Mouse (Mus musculus): ENCODE results near the gene Hydin. TPM values are rescaled to one million over a fixed set of nuclear protein-coding genes. Genes with fewer than 3 reads are reported as not detected.
"Not testable (repeated sequence)": the region's sequence is repeated elsewhere in the genome, so short reads cannot be mapped to it uniquely, and the experiment has no call there.

Hydin gene
- polyA plus RNA-seq, 1 experiment = 0.41 TPM

GRCm38 (mm10) chr8:110267268-110267667 is 491 bp downstream of the Hydin start:
- no peak for DNase-seq (ENCODE audit: low read depth)
- TF ChIP-seq CTCF (IDR thresholded peaks at IDR 0.05; ENCODE audit: borderline replicate concordance, extremely low read depth, insufficient read depth, insufficient read length) (no peak), POLR2A (IDR thresholded peaks at IDR 0.05; ENCODE audit: borderline replicate concordance, extremely low read depth, insufficient read depth, insufficient read length, poor library complexity, severe bottlenecking) (no peak)

GRCm38 (mm10) chr8:110270659-110271058 is 3.9 kb downstream of the Hydin start:
- no peak for TF ChIP-seq CTCF (IDR thresholded peaks at IDR 0.05; ENCODE audit: borderline replicate concordance, extremely low read depth, insufficient read depth, insufficient read length)
- TF ChIP-seq POLR2A (IDR thresholded peaks at IDR 0.05; ENCODE audit: borderline replicate concordance, extremely low read depth, insufficient read depth, insufficient read length, poor library complexity, severe bottlenecking) = no peak
- DNase-seq (ENCODE audit: low read depth) = no peak

GRCm38 (mm10) chr8:110273394-110273793 is 6.6 kb downstream of the Hydin start:
- TF ChIP-seq POLR2A (IDR thresholded peaks at IDR 0.05; ENCODE audit: borderline replicate concordance, extremely low read depth, insufficient read depth, insufficient read length, poor library complexity, severe bottlenecking) (no peak), CTCF (IDR thresholded peaks at IDR 0.05; ENCODE audit: borderline replicate concordance, extremely low read depth, insufficient read depth, insufficient read length) (peak; percentile 25; the same call in 1 of the 2 replicates)
- DNase-seq (ENCODE audit: low read depth) = no peak

- TF ChIP-seq POLR2A (IDR thresholded peaks at IDR 0.05; ENCODE audit: borderline replicate concordance, extremely low read depth, insufficient read depth, insufficient read length, poor library complexity, severe bottlenecking) (no peak), CTCF (IDR thresholded peaks at IDR 0.05; ENCODE audit: borderline replicate concordance, extremely low read depth, insufficient read depth, insufficient read length) (no peak)
- peak; percentile 93 for DNase-seq (ENCODE audit: low read depth)
Measured at GRCm38 (mm10) chr8:110275465-110276258, 8.9 kb downstream of the Hydin start.

- no peak for DNase-seq (ENCODE audit: low read depth)
- TF ChIP-seq CTCF (IDR thresholded peaks at IDR 0.05; ENCODE audit: borderline replicate concordance, extremely low read depth, insufficient read depth, insufficient read length) (no peak), POLR2A (IDR thresholded peaks at IDR 0.05; ENCODE audit: borderline replicate concordance, extremely low read depth, insufficient read depth, insufficient read length, poor library complexity, severe bottlenecking) (no peak)
Measured at GRCm38 (mm10) chr8:110276259-110276560, 9.4 kb downstream of the Hydin start.

GRCm38 (mm10) chr8:110312715-110313114 is 45.9 kb downstream of the Hydin start:
- DNase-seq (ENCODE audit: low read depth) = no peak
- TF ChIP-seq POLR2A (IDR thresholded peaks at IDR 0.05; ENCODE audit: borderline replicate concordance, extremely low read depth, insufficient read depth, insufficient read length, poor library complexity, severe bottlenecking) (no peak), CTCF (IDR thresholded peaks at IDR 0.05; ENCODE audit: borderline replicate concordance, extremely low read depth, insufficient read depth, insufficient read length) (no peak)

GRCm38 (mm10) chr8:110315826-110316225 is 49.0 kb downstream of the Hydin start:
- DNase-seq (ENCODE audit: low read depth) = peak; percentile 34
- TF ChIP-seq CTCF (IDR thresholded peaks at IDR 0.05; ENCODE audit: borderline replicate concordance, extremely low read depth, insufficient read depth, insufficient read length) (no peak), POLR2A (IDR thresholded peaks at IDR 0.05; ENCODE audit: borderline replicate concordance, extremely low read depth, insufficient read depth, insufficient read length, poor library complexity, severe bottlenecking) (no peak)

- TF ChIP-seq POLR2A (IDR thresholded peaks at IDR 0.05; ENCODE audit: borderline replicate concordance, extremely low read depth, insufficient read depth, insufficient read length, poor library complexity, severe bottlenecking) (no peak), CTCF (IDR thresholded peaks at IDR 0.05; ENCODE audit: borderline replicate concordance, extremely low read depth, insufficient read depth, insufficient read length) (no peak)
- peak; percentile 53 for DNase-seq (ENCODE audit: low read depth)
Measured at GRCm38 (mm10) chr8:110319586-110319985, 52.8 kb downstream of the Hydin start.

GRCm38 (mm10) chr8:110321446-110321845 is 54.7 kb downstream of the Hydin start:
- TF ChIP-seq POLR2A (IDR thresholded peaks at IDR 0.05; ENCODE audit: borderline replicate concordance, extremely low read depth, insufficient read depth, insufficient read length, poor library complexity, severe bottlenecking) (no peak), CTCF (IDR thresholded peaks at IDR 0.05; ENCODE audit: borderline replicate concordance, extremely low read depth, insufficient read depth, insufficient read length) (no peak)
- no peak for DNase-seq (ENCODE audit: low read depth)

- DNase-seq (ENCODE audit: low read depth) = no peak
- no peak for TF ChIP-seq POLR2A (IDR thresholded peaks at IDR 0.05; ENCODE audit: borderline replicate concordance, extremely low read depth, insufficient read depth, insufficient read length, poor library complexity, severe bottlenecking)
- TF ChIP-seq CTCF (IDR thresholded peaks at IDR 0.05; ENCODE audit: borderline replicate concordance, extremely low read depth, insufficient read depth, insufficient read length) = no peak
Measured at GRCm38 (mm10) chr8:110323981-110324574, 57.3 kb downstream of the Hydin start.

- not testable (repeated sequence) for DNase-seq (ENCODE audit: low read depth)
Measured at GRCm38 (mm10) chr8:110327120-110327519, 60.3 kb downstream of the Hydin start.

- TF ChIP-seq POLR2A (IDR thresholded peaks at IDR 0.05; ENCODE audit: borderline replicate concordance, extremely low read depth, insufficient read depth, insufficient read length, poor library complexity, severe bottlenecking) = no peak
- no peak for TF ChIP-seq CTCF (IDR thresholded peaks at IDR 0.05; ENCODE audit: borderline replicate concordance, extremely low read depth, insufficient read depth, insufficient read length)
- peak; percentile 17 for DNase-seq (ENCODE audit: low read depth)
Measured at GRCm38 (mm10) chr8:110333376-110333775, 66.6 kb downstream of the Hydin start.

All from brain, embryonic 14.5 days (tissue).